Mouse (Mus musculus) embryo, embryonic 10 days (tissue): ENCODE results near the gene Gm16181.
"Not testable (repeated sequence)": the region's sequence is repeated elsewhere in the genome, so short reads cannot be mapped to it uniquely, and the experiment has no call there.

Source experiments
- DNase-seq: peaks from one replicate; pipeline ENCODE4 v3.0.0-alpha.2; 2015; ENCODE audit warnings: low spot score

Gm16181 gene

GRCm38 (mm10) chr17:35232659-35233058 lies 12.0 kb downstream of the Gm16181 start:
- no peak for DNase-seq

DNA sequence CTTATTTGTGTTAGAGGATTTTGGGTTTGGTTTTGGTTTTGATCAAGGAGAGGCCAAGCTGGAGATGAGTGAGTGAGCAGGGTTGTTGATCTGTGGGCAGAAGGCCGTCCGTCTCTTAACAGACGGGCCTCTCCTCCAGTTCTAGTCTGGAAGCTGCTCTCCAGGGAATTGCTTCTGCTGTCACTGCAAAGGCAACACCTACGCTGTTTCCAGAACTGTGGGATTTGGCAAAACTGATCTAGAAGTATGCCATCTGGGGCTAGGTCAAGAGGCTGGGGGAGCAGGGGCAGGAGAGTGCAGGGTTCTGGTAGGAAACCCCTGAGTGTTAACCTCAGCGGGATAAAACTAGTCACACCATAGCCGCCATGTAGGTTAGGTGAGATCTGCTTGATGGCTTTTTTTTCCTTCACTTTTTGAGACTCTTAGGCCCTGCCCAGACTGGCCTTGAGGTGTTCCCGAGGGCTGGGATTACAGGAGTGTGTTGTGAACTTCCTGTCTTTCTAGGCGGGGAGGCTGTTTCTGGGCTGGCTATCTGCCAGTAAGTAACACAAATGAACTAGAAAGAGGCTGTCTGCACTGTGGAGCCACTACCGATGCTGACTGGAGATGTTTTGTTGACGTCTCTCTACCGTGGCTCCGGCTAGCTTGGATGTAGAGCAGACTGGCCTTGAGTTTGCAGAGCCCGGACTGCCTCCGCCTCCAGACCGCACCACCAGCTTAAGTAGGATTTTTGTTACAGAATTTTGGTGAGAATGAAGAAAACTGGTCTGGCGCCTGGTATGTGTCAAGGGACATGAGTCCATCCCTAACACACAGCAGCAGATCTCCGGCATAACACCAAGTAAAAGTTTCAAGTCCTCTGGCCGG lies 12.7 kb downstream of the Gm16181 start, which contains the start of gene Atp6v1g2:
TSS of gene Atp6v1g2 (plus strand) at position 547 of the 867 bp plus-strand sequence.
- no peak for DNase-seq

DNA sequence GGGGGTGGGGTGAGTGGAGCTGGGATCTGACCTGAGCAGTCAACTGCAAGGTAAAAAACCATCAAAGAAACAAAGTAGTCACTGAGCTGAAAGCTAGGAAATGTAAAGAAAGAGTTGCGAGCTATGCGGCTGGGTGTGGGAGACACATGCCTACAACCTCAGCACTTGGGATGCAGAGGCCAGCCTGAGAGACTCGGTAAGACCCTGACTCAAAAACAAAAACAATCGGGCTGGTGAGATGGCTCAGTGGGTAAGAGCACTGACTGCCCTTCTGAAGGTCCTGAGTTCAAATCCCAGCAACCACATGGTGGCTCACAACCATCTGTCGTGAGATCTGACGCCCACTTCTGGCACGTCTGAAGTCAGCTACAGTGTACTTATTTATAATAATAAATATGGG lies 13.5 kb downstream of the Gm16181 start:
- DNase-seq = not testable (repeated sequence)

DNA sequence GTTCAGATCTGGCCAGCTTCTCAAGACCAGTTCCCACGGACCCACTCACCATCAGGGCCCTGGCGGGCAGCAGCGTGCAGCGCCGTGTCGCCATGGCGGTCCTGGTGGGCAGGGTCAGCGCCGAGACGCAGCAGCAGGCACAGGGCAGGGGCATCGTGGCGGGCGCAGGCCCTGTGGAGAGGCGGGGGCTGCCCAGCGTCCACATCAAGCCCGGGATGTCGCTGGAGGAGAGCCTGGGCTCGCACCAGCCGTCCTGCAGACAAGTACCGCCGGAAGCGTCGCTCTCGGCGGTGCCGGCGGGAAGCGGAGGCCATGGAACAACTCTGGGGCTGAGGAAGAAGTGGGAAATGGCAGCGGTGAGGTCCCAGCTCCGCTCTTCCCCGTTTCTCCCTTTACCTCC lies 14.3 kb downstream of the Gm16181 start:
- DNase-seq = peak; percentile 75

- DNase-seq = peak; percentile 96
Measured at GRCm38 (mm10) chr17:35235614-35236389, 15.2 kb downstream of the Gm16181 start, which contains the start of gene Nfkbil1. Gene Nfkbil1, minus strand, starts transcription at chr17:35235792.

- DNase-seq = peak; percentile 92
Measured at GRCm38 (mm10) chr17:35236390-35236746, 15.7 kb downstream of the Gm16181 start.

DNA sequence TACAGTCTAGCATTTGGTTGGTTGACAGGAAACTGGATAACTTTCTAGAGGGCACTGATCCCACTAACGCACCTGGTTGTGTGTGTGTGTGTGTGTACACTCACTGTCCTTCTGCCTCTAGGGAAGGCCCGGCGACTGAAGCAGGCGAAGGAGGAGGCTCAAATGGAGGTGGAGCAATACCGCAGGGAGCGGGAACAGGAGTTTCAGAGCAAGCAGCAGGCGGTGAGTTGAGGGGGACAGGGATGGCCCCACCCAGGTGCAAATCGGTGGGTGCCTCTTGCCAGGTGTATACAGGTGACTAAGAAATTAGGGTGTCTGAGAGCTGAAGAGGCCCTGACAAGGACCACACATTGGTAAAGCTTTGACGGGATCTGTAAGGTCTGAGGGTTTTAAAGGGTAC lies 16.4 kb downstream of the Gm16181 start:
- no peak for DNase-seq

DNA sequence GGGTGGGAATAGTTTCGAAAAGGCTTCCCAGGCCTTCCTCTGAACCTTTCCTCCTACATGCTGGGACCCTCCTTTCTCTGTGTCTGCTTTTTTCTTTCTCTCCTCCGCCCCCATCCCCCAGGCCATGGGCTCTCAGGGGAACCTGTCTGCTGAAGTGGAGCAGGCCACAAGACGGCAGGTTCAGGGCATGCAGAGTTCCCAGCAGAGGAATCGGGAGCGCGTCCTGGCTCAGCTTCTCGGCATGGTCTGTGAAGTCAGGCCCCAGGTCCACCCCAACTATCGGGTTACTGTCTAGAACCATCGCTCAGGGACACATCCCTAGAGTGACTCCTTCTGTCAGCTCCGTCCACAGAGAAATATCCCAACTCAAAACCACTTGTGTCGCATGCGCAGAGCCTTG lies 16.9 kb downstream of the Gm16181 start:
- DNase-seq = no peak

DNA sequence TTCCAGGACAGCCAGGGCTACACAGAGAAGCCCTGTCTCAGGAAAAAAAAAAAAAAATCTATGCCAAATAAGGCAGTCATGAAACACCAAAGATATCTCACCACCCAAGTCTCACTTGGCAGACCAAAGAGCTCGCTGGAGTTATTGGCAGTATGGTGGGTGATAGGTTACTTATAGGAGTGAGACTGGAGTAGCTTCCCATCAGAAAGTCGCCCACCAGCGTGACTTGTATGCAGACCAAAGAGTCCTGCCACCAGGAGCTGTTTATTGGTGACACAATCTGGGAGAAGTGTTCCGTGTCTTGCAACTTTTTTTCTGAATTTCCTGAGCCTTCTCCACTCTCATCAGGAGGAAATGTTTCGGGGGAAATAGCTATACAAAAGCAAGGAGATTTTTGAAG lies 19.1 kb downstream of the Gm16181 start:
- no peak for DNase-seq

- DNase-seq = no peak
Measured at GRCm38 (mm10) chr17:35240384-35241304, 20.0 kb downstream of the Gm16181 start.

DNA sequence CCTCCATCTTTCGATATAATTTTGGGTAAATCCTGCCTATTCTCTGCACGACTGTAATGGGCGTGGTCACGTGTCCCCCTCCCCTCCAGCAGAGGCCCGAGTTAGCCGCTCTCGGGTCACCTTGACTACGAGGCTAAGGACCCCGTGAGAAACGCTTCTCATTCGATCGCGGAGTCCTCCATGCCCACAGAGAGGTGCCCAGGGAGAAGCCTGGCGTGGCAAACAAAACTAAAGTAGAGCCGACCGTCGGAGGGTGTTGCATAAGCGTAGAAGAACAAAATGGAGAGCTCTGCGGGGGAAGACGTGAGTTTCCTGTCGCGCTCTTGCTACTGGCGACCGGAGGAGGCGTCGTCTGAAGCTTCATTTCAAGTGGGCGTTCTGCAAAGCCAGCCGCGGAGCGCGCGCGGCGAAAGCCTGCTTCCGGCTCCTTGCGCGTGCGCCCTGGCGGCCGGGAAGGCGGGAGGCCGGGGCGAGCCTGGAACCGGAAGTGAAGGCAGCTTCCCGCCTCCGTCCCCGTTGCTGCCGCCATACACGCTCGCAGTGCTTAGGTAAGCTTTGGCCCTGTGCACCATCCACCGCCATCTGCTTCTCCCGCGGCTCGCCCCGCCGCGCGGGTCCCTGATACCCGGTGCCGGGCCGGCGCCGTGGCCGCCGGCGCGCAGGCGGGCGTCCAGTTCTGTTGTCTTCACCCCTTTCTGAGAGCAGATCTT lies 20.8 kb downstream of the Gm16181 start, which contains the start of gene Ddx39b:
TSS of gene Ddx39b (plus strand) at position 442 of the 710 bp plus-strand sequence.
- DNase-seq = peak; percentile 97

DNA sequence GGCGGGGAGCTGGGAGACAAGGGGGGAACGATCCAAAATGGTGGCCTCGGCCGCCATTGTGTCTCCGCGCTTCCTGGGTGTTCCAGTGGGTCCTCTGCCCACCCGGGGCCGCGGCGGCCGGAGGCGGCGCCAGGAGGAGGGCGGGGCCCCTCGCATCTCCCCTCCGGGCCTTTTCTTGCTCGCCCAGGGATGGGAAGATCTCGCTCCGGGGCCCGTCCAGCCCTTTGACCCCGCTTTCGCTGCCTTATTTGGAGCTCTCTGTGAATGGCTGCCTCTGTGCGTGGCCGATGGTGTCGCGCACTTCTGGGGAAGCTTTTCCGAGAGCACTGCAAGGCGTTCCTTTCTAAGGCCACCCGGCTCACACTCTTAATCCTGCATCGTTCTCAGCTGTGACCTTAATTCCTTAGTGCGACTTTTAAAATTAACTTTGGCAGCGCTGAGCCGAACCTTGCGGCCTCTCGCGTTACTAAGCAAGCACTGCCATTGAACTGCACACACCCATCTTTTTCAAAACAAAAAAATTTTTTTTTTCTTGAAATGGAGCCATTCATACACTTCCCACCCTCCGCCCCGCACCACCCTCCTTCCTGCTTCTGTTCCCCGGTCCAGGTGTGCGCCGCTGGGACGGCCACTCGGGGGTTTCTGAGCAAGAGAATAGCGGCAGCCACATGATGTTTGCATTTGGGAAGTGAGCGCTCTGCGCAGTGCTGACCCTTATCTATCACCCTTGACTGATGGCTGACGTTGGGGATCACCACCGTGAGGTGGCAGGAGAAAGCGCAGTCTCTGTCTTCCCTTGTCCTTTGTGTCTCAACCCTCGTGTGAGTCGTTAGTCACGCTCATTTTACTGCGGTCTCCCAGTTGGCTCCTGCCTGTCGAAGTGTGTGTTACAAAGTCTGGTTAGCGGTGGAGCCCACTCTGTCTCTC lies 21.6 kb downstream of the Gm16181 start:
- peak; percentile 84 for DNase-seq

GRCm38 (mm10) chr17:35243086-35243485 lies 22.5 kb downstream of the Gm16181 start:
- no peak for DNase-seq

DNA sequence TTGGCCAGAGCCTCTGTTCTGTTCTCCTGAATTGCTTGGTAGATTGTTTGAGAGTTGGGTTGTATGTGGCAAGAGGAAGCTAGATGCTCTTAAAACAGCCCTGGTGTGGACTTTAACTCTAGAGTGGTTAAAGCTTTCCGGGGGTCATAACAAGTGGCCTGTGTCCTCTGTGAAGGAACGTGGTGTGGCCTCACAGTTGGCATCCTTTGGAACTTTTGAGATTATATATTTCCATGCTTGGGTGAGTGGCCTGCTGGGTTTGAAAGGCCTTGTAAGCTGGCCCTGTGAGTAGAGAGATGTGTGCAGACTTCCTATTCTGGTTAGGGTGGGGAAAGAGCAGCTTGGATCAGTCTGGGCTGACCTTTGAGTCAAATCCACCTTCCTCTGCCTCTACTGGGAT lies 24.4 kb downstream of the Gm16181 start:
- DNase-seq = no peak

DNA sequence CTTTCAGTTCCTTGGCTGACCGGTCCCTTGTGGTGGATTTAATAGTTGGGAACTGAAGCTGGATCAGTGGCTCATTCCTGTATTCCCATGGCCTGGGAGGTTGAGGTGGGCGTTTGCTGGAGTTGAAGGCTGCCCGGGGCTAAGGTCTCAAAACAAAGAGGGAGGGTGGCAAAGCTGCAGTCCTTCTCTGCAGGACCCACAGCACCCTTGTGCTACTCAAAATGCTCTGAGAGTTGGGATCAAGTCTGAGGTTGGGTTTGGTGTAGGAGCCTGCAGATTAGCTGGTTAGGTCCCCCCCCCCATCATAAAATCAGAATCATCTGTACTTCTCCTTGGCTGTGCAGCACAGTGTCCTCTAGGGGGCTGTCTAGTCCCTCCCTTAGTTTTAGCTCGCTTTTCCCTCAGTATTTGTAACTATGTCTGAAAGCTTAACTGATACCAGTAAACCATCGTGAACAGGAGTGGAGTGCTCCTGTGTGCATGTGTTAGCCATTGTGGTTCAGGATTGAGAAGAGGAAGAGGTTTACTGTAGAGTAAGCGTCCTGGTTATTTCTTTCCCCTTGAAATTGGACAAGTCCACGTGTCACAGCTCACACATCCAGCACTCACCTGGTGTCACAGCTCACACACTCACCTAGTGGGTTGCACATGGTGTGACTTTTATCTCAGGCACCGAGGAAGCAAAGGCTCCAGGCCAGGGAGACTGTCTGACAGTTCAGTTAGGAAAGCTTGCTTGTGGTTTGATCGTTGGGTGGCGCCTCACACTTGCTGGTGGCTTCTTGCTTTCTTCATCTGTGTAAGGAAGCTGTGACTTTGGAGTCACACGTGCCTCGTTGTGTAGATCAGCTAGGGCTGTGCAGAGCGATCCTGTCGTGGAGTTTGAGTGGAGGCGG lies 25.3 kb downstream of the Gm16181 start:
- DNase-seq = no peak

DNA sequence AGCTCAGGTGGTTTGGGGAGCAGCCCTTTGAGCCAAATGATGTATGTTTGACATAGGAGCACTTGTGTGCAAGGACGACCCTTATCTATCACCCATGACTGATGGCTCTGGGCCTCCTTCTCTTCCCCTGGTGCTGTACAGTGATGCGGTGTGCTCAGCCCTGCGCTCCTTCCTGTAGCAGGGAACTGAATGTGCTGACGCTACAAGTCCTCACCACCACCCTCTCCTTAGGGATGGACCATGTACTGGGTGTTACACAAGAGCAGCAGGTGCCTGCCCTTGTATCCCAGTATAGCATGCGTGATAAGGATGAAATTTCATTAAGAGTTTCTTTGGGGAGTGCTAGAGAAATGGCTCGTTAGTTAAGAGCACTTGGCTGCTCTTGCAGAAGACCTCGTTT lies 26.5 kb downstream of the Gm16181 start:
- DNase-seq = no peak

GRCm38 (mm10) chr17:35248986-35249385 lies 28.4 kb downstream of the Gm16181 start:
- DNase-seq = no peak

DNA sequence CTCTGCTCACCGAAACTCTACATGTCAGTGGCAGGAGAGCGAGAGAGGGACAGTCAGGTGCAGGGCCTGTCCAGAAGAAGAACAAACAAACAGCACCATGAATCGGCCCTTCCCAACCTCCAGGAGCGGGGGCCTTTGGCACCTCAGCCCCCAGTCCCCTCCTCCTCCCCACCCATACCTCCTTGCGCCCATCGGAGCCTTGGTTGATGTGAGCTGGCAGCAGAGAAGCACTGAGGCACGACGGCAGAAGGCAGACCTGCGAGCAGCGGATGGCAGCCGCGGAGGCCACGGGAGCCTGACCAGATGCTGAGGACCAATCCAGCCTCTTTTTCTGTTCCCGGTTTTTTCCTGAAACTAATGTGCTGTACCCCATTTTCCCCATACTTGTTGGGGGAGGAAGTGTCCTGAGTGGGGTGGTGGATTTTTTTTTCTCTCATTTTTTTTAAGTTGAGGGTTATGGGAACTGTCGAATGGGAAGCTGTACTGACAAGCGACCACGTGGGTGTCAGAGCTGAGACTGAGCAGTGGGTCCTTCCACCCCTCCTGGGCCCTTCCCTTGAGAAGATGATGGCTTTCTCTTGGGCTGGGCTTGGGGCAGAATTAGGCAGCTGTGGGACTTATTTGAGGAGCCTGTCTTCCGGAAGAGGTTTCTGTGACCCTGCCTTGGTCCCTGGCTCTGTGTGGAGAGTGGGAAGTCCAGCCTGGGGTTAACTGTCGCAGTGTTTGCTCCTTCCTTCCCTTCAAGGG lies 29.0 kb downstream of the Gm16181 start:
- no peak for DNase-seq
